Mouse (Mus musculus) embryonic facial prominence, embryonic 11.5 days (tissue): Measurements from ENCODE around the gene Sytl3. TPM values are rescaled to one million over a fixed set of nuclear protein-coding genes. Genes with fewer than 3 reads are reported as not detected.
A peak's percentile ranks its signal among the peaks of the same experiment; 100 is the strongest.
"Not testable (repeated sequence)": the region's sequence is repeated elsewhere in the genome, so short reads cannot be mapped to it uniquely, and the experiment has no call there.

Source experiments
- ATAC-seq: fragments of 200-750 bp; cut with Nextera tagmentation; replicated peaks from 2 replicates; pipeline ENCODE4 v1.8.0; 2017; ENCODE audit warnings: low read depth; ENCODE audit not compliant: insufficient number of reproducible peaks, low FRiP score, low TSS enrichment
- DNase-seq: peaks from one replicate; pipeline ENCODE4 v3.0.0-alpha.2; 2015; ENCODE audit warnings: low spot score
- H3K27ac ChIP-seq: fragments of 300-500 bp; sonication (generic); replicated peaks from 2 replicates; pipeline ENCODE4 v1.5.1; 2014; ENCODE audit warnings: mild to moderate bottlenecking, low read depth, low read length, control low read depth
- H3K27me3 ChIP-seq: fragments of 300-500 bp; sonication (generic); 2 replicates; pipeline ENCODE4 v1.6.1; 2014; ENCODE audit warnings: mild to moderate bottlenecking, low read length, moderate library complexity, mixed read lengths; ENCODE audit not compliant: control insufficient read depth, insufficient read depth
- H3K36me3 ChIP-seq: fragments of 300-500 bp; sonication (generic); replicated peaks from 2 replicates; pipeline ENCODE4 v1.6.1; 2014; ENCODE audit warnings: low read depth, mild to moderate bottlenecking, low read length, moderate library complexity, mixed read lengths; ENCODE audit not compliant: control insufficient read depth, insufficient read depth
- H3K4me1 ChIP-seq: fragments of 300-500 bp; sonication (generic); 2 replicates; pipeline ENCODE4 v1.6.1; 2014; ENCODE audit warnings: low read length, mixed read lengths; ENCODE audit not compliant: control insufficient read depth, insufficient read depth
- H3K4me2 ChIP-seq: fragments of 300-500 bp; sonication (generic); 2 replicates; pipeline ENCODE4 v1.6.1; 2014; ENCODE audit warnings: low read depth, mild to moderate bottlenecking, control low read depth, low read length, moderate library complexity
- H3K4me3 ChIP-seq: fragments of 300-500 bp; sonication (generic); 2 replicates; pipeline ENCODE4 v1.5.1; 2014; ENCODE audit warnings: low read depth, low read length, control low read depth
- H3K9ac ChIP-seq: fragments of 300-500 bp; sonication (generic); replicated peaks from 2 replicates; pipeline ENCODE4 v1.6.1; 2014; ENCODE audit warnings: mild to moderate bottlenecking, control low read depth, low read length
- H3K9me3 ChIP-seq: fragments of 300-500 bp; sonication (generic); replicated peaks from 2 replicates; pipeline ENCODE4 v1.6.1; 2016; ENCODE audit warnings: mild to moderate bottlenecking, low read length, inconsistent platforms, mixed read lengths; ENCODE audit not compliant: control insufficient read depth
- WGBS: fragments of 180-500 bp; shearing (Covaris S2); extraction: QIAGEN DNeasy Blood & Tissue Kit; methylation state at CpG from one replicate; pipeline ENCODE4 v1.1.7; 2014; 5-methylcytosine and 5-hydroxymethylcytosine counted together
- polyA plus RNA-seq: library from polyadenylated mRNA; unstranded; fragments of >200 nt; fragmentation: Nextera tagmentation; extraction: Ambion mirVana; gene quantifications from 2 replicates; pipeline ENCODE4 v1.2.1, GENCODE M21; 2014

Gene Sytl3
- polyA plus RNA-seq, 1 experiment from 2014 or later: not detected

DNA sequence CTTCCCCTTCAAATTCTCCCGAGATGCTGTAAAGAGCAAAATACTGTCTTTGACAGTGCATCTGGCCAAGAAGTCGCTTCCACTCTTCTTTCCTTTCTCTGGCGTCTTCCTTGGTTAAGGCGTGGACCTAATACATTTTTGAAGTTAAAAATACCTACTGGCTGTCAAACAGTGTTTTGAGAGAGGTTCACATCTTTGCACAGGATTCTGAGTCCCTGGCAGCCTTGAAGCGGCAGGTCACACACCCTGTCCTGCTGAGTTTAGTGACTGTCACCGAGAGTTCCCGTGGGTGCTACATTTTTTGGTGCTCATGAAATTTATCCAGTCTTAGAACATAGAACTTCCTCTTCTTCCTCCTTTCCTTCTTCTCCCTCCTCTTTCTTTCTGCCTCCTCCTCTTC, 41.2 kb downstream of the Sytl3 start:
- H3K27me3 ChIP-seq, H3K36me3 ChIP-seq, H3K4me3 ChIP-seq, H3K27ac ChIP-seq, H3K9ac ChIP-seq, ATAC-seq, H3K4me1 ChIP-seq, DNase-seq, H3K9me3 ChIP-seq, H3K4me2 ChIP-seq: not testable (repeated sequence)
- WGBS: 65% methylated on average over 3 of the region's 7 CpGs

DNA sequence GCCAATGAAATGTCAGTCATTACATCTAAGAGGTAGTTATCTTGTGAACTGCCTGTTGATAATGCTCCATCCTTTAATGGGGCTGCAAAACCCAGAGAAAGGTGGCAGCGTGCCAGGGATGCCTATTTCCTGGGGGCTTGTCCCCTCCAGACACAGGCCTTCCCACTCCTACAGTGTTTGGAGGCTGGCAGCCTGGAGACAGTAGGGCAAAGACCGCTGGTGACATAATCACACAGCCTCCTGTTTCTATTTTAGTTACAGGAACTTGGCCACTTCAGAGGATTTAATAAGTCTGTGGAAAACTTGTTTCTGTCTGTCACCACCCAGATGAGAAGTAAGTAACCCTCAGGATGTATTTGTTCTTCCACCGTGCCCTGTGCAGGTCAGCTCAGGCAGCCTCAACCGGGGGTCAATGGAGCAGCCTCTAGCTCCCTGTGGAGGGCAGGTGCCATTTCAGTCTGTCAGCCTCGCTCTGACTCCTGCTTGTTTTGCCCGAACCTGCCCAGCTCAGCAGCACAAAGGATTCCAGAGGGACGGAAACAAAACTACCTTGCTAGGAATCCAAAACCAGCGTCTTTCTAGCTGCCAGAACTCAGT, 43.8 kb downstream of the Sytl3 start:
- not testable (repeated sequence) for H3K4me2 ChIP-seq, H3K4me3 ChIP-seq, DNase-seq, H3K36me3 ChIP-seq, H3K9me3 ChIP-seq, H3K27ac ChIP-seq, H3K9ac ChIP-seq, H3K27me3 ChIP-seq, H3K4me1 ChIP-seq
- WGBS: 54% methylated on average over 2 of the region's 8 CpGs
- ATAC-seq: 0 out of 2 replicates have a peak, but pooled peaks have one; percentile 45

GRCm38 (mm10) chr17:6703381-6704270, 44.7 kb downstream of the Sytl3 start:
- not testable (repeated sequence) for H3K9ac ChIP-seq, H3K4me1 ChIP-seq, H3K4me3 ChIP-seq, H3K9me3 ChIP-seq, H3K27ac ChIP-seq, DNase-seq, H3K4me2 ChIP-seq, H3K27me3 ChIP-seq, H3K36me3 ChIP-seq
- 61% methylated on average over 4 of the region's 9 CpGs for WGBS
- peak; percentile 63 for ATAC-seq

DNA sequence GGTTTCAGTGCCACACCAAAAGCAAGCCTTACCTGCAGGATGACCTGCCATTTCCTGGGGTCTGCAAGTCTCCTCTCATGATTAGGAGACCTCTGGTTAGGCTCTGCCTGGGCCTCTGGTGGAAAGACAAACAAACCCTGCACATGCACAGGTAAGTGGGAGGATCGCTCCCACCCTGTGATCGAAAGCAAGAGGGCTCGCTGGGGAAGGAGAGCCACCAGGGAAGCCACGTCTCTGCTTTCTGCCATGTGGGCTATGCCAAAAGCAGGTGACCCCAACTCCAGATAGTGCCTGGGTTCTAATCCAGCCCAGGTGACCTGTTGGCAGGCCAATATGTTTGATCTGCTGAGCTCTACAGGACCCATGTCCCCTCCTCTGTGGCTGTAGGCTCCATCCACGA, 47.6 kb downstream of the Sytl3 start:
- not testable (repeated sequence) for H3K27ac ChIP-seq, DNase-seq, H3K9ac ChIP-seq, H3K9me3 ChIP-seq, H3K4me1 ChIP-seq, H3K4me2 ChIP-seq, H3K4me3 ChIP-seq, H3K27me3 ChIP-seq, ATAC-seq, H3K36me3 ChIP-seq
- 86% methylated on average over 5 of the region's 5 CpGs for WGBS

DNA sequence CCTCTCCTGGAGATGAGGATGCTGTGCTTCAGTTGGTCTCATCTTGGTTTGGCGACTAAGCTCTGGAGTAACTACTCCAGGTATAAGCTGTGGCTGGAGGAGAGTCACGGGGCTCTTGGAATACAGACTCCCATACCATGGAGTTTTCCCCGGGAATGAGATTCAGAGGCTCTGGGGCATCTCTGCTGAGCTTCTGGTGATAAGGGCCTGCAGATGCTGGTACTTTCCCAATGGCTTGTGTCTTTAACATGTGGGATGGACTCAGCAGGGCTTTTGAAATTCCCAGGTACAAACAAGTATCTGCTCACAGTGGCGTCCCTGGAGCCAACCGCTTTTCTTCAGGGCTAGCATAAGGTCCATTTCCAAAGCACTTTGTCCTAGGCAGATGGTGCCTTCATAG, 48.5 kb downstream of the Sytl3 start:
- DNase-seq, ATAC-seq, H3K36me3 ChIP-seq, H3K4me2 ChIP-seq, H3K9me3 ChIP-seq, H3K4me3 ChIP-seq, H3K27me3 ChIP-seq, H3K27ac ChIP-seq, H3K9ac ChIP-seq, H3K4me1 ChIP-seq: not testable (repeated sequence)
- WGBS: 84% methylated on average over 5 of the region's 5 CpGs

DNA sequence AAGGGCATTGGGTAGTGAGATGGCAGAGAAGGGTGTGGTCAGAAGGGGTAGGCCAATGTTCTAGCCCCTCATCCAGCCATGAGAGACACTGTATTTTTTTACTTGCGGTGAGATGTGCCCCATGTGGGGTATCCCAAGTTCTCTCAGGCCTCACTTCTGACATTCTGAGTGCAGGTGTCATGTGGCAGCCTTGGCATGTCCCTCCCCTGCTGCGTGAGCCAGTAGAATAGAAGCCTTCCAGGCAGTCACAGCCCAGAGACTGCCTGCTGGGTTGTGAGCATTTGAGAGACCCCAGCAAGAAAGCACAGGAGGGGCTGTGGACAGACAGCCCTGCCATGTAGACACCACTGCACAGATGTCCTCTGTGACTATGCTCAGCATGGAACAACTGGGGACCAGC, 49.3 kb downstream of the Sytl3 start:
- not testable (repeated sequence) for DNase-seq, H3K4me3 ChIP-seq

DNA sequence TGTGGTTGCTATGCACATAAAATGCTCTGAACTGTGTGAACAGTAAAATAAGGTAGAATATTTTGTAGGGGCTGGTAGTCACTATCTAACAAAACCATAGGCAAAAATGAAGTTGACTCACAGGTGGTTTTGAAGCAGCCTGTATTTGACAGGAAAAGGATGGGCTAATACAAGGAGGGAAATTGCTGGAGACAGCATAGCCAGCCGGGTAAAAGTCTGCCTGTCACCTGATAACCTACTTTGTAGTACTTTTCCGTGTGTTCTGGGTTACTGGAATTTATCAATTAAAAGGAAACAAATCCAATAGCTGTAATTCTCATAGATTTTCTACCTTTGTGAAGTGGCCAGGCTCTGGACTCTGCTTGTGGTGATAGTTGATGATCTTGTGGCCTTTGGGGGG, 54.6 kb downstream of the Sytl3 start:
- 65% methylated on average over 2 of the region's 2 CpGs for WGBS
- H3K4me2 ChIP-seq, H3K27ac ChIP-seq, ATAC-seq, H3K36me3 ChIP-seq, H3K4me1 ChIP-seq, DNase-seq, H3K27me3 ChIP-seq, H3K9me3 ChIP-seq, H3K9ac ChIP-seq, H3K4me3 ChIP-seq: not testable (repeated sequence)

More for the DNA sequence above, 49.3 kb downstream of the Sytl3 start:
- H3K27me3 ChIP-seq, H3K9me3 ChIP-seq, H3K9ac ChIP-seq, ATAC-seq, H3K27ac ChIP-seq, H3K4me1 ChIP-seq, H3K36me3 ChIP-seq, H3K4me2 ChIP-seq: not testable (repeated sequence)
- WGBS: 73% methylated on average over 2 of the region's 2 CpGs

- not testable (repeated sequence) for DNase-seq, H3K4me2 ChIP-seq, H3K4me3 ChIP-seq, H3K9me3 ChIP-seq, H3K27me3 ChIP-seq, H3K9ac ChIP-seq, H3K36me3 ChIP-seq, H3K4me1 ChIP-seq, ATAC-seq, H3K27ac ChIP-seq
- 81% methylated on average over 6 of the region's 8 CpGs for WGBS
Observed at GRCm38 (mm10) chr17:6713944-6714343, 55.1 kb downstream of the Sytl3 start.
